Mouse (Mus musculus) bone marrow macrophage, adult 2 months (primary cell): Measurements from ENCODE around the gene Rab42.

Experiments
- CTCF ChIP-seq: IDR thresholded peaks from 2 replicates; pipeline ENCODE4 v1.5.1; 2012; ENCODE audit warnings: low read depth, mild to moderate bottlenecking, low read length, moderate library complexity
- POLR2A ChIP-seq: IDR thresholded peaks from 2 replicates; pipeline ENCODE4 v1.6.1; 2012; ENCODE audit warnings: mild to moderate bottlenecking, low read depth, low read length, borderline replicate concordance

- no peak for TF ChIP-seq CTCF
- TF ChIP-seq POLR2A = no peak
These were observed 42.5 kb downstream of the Rab42 start for GRCm38 (mm10) chr4:132260404-132261379.
